Mouse (Mus musculus) lung, embryonic 14.5 days (tissue): Measurements from ENCODE around the gene Itpk1. TPM values are rescaled to one million over a fixed set of nuclear protein-coding genes. Genes with fewer than 3 reads are reported as not detected.

Experiments used
- ATAC-seq: fragments of 200-750 bp; cut with Nextera tagmentation; 2 replicates; pipeline ENCODE4 v1.8.0; 2017; ENCODE audit warnings: mild to moderate bottlenecking, moderate TSS enrichment, moderate library complexity; ENCODE audit not compliant: insufficient read depth
- DNase-seq: peaks from one replicate; pipeline ENCODE4 v3.0.0-alpha.2; 2015
- H3K27ac ChIP-seq: fragments of 300-500 bp; sonication (generic); 2 replicates; pipeline ENCODE4 v1.5.1; 2014; ENCODE audit warnings: low read depth, mild to moderate bottlenecking, moderate library complexity
- H3K27me3 ChIP-seq: fragments of 300-500 bp; sonication (generic); 2 replicates; pipeline ENCODE4 v1.6.1; 2014; ENCODE audit warnings: low read length, control low read depth; ENCODE audit not compliant: insufficient read depth
- H3K36me3 ChIP-seq: fragments of 300-500 bp; sonication (generic); 2 replicates; pipeline ENCODE4 v1.6.1; 2014; ENCODE audit warnings: control low read depth; ENCODE audit not compliant: insufficient read depth
- H3K4me1 ChIP-seq: fragments of 300-500 bp; sonication (generic); 2 replicates; pipeline ENCODE4 v1.6.1; 2014; ENCODE audit warnings: antibody characterized with exemption, control low read depth; ENCODE audit not compliant: insufficient read depth
- H3K4me2 ChIP-seq: fragments of 300-500 bp; sonication (generic); 2 replicates; pipeline ENCODE4 v1.6.1; 2014; ENCODE audit warnings: mild to moderate bottlenecking
- H3K4me3 ChIP-seq: fragments of 300-500 bp; sonication (generic); 2 replicates; pipeline ENCODE4 v1.5.1; 2014; ENCODE audit warnings: low read depth, low read length
- H3K9ac ChIP-seq: fragments of 300-500 bp; sonication (generic); 2 replicates; pipeline ENCODE4 v1.6.1; 2014
- H3K9me3 ChIP-seq: fragments of 300-500 bp; sonication (generic); 2 replicates; pipeline ENCODE4 v1.6.1; 2016; ENCODE audit warnings: low read depth, low read length, control low read depth
- CTCF ChIP-seq: IDR thresholded peaks from 2 replicates; pipeline ENCODE4 v1.5.1; 2016; ENCODE audit warnings: antibody characterized with exemption, low read depth
- WGBS: fragments of 180-500 bp; shearing (Covaris S2); extraction: QIAGEN DNeasy Blood & Tissue Kit; methylation state at CpG from one replicate; pipeline ENCODE4 v1.1.7; 2014; 5-methylcytosine and 5-hydroxymethylcytosine counted together
- microRNA counts: library from miRNA; unstranded; fragments of <30 nt; microRNA quantifications from one replicate; lab custom pipeline; 2016
- microRNA-seq: library from miRNA; unstranded; fragments of <30 nt; microRNA quantifications from one replicate; pipeline ENCODE4, GENCODE M21; 2016; ENCODE audit warnings: borderline number of aligned reads
- polyA plus RNA-seq: library from polyadenylated mRNA; unstranded; fragments of >200 nt; fragmentation: Nextera tagmentation; extraction: Ambion mirVana; gene quantifications from 2 replicates; pipeline ENCODE4 v1.2.1, GENCODE M21; 2014

Gene Itpk1
- polyA plus RNA-seq, 1 experiment from 2014 or later: 8.4 TPM

GRCm38 (mm10) chr12:102521777-102522319 lies 182.9 kb downstream of the Itpk1 start:
- ATAC-seq: no peak; the same call in 1 of the 2 replicates
- Histone ChIP-seq H3K4me2 (no peak overlapping the region), H3K27ac (peak overlapping the region; percentile 19; the same call in 1 of the 2 replicates)

GRCm38 (mm10) chr12:102519929-102520720 lies 184.6 kb downstream of the Itpk1 start:
- no peaks in the 10 kb centered on the region for H3K4me1 ChIP-seq
- no peak overlapping the region for H3K9ac ChIP-seq
- no peak overlapping the region for H3K4me2 ChIP-seq
- no peaks in the 10 kb centered on the region for H3K36me3 ChIP-seq
- no peak overlapping the region for H3K4me3 ChIP-seq
- 76% methylated on average over 12 of the region's 12 CpGs for WGBS
- DNase-seq (no peak), ATAC-seq (no peak)
- no peak for TF ChIP-seq CTCF
- H3K9me3 ChIP-seq: no peaks in the 10 kb centered on the region
- H3K27ac ChIP-seq: no peak overlapping the region
- H3K27me3 ChIP-seq: no peaks in the 10 kb centered on the region

More at GRCm38 (mm10) chr12:102521777-102522319, 182.9 kb downstream of the Itpk1 start:
- whole genome bisulfite sequencing: 16% methylated on average over 13 of the region's 13 CpGs
- no peak for TF ChIP-seq CTCF
- DNase-seq: peak; percentile 54
- Histone ChIP-seq H3K9me3 (no peaks in the 10 kb centered on the region), H3K36me3 (no peaks in the 10 kb centered on the region), H3K4me3 (no peak overlapping the region), H3K4me1 (no peaks in the 10 kb centered on the region), H3K27me3 (no peaks in the 10 kb centered on the region), H3K9ac (no peak overlapping the region)

MicroRNAs within 50 kb of the gene (microRNA counts, 519-probe panel; counts per million panel counts)
- microRNA mmu-miR-1936 (lab: Ali Mortazavi, UCI): 30.5 counts per million

Small RNA genes within 50 kb of the gene (microRNA-seq; reads per million reads assigned to microRNA genes)
- not detected for gene Mir1936

Other genes starting within 250 kb of the Itpk1 start
- gene Golga5, start 235.8 kb downstream of the Itpk1 start, polyA plus RNA-seq: 29.4 and 33.9 TPM in 2 replicates
- gene Chga, start 150.0 kb downstream of the Itpk1 start, polyA plus RNA-seq: 0.23 and 0.43 TPM in 2 replicates
- 20.8 and 24.3 TPM in 2 replicates for gene Moap1, start 38.7 kb upstream of the Itpk1 start, polyA plus RNA-seq
- 11.2 and 11.4 TPM in 2 replicates for gene Tmem251, start 38.8 kb upstream of the Itpk1 start, polyA plus RNA-seq
- not detected in 2 replicates for gene Gm28051, start 52.8 kb upstream of the Itpk1 start, polyA plus RNA-seq
- gene Gon7, start 52.9 kb upstream of the Itpk1 start, polyA plus RNA-seq: 29.2 and 32.3 TPM in 2 replicates
- gene Ubr7, start 53.0 kb upstream of the Itpk1 start, polyA plus RNA-seq: 53.2 and 54.3 TPM in 2 replicates
- 27.4 and 27.7 TPM in 2 replicates for gene Gm20604, start 53.7 kb upstream of the Itpk1 start, polyA plus RNA-seq
- 22.9 and 23.4 TPM in 2 replicates for gene Btbd7, start 173.5 kb upstream of the Itpk1 start, polyA plus RNA-seq
- not detected in 2 replicates for gene Cox8c, start 194.4 kb upstream of the Itpk1 start, polyA plus RNA-seq
- 0.09 and 0.24 TPM in 2 replicates for gene Unc79, start 243.9 kb upstream of the Itpk1 start, polyA plus RNA-seq